Mouse (Mus musculus): Measurements from ENCODE around the gene Lins1. TPM values are rescaled to one million over a fixed set of nuclear protein-coding genes. Genes with fewer than 3 reads are reported as not detected.

Lins1 gene
- polyA plus RNA-seq, 1 experiment from 2014 or later = 13.6 TPM

DNA sequence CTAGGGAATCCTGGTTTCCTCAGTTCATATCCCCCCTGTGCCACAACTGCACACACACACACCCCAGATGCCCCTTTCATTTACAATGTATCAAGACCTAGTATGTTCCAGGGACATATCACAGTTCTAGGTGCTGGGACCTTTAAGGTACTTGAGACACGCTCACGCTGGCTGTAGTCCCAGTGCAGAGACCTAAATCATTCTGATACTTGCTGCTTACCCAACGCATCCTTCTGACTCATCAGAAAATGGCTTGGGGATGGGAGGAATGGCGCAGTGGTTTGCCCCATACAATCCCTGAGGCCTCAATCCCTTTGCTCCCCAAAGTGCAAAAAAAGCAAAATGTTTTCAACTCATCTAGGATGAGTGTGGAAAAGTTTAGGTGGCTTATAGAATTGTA lies 44.8 kb downstream of the Lins1 start:
- TF ChIP-seq CTCF (IDR thresholded peaks at IDR 0.05; ENCODE audit: low read depth) = no peak
- ATAC-seq (replicated peaks; ENCODE audit: low FRiP score, low read depth) = no peak
- DNase-seq (ENCODE audit: low spot score) = no peak
- Histone ChIP-seq H3K4me2 (ENCODE audit: low read length) (no peak overlapping the region), H3K27ac (no peak overlapping the region), H3K27me3 (ENCODE audit: insufficient read depth, low read length) (no peaks in the 10 kb centered on the region), H3K36me3 (ENCODE audit: insufficient read depth, low read length) (no peaks in the 10 kb centered on the region), H3K4me3 (replicated peaks; ENCODE audit: low read depth, low read length) (no peak overlapping the region), H3K9ac (ENCODE audit: low read depth, low read length) (no peak overlapping the region), H3K9me3 (replicated peaks; ENCODE audit: low read length) (no peaks in the 10 kb centered on the region), H3K4me1 (replicated peaks; ENCODE audit: insufficient read depth, low read length) (no peaks in the 10 kb centered on the region)
- 88% methylated on average over 4 of the region's 4 CpGs for WGBS

GRCm38 (mm10) chr7:66734993-66735392 lies 45.3 kb downstream of the Lins1 start:
- Histone ChIP-seq H3K9me3 (replicated peaks; ENCODE audit: low read length) (no peaks in the 10 kb centered on the region), H3K4me3 (replicated peaks; ENCODE audit: low read depth, low read length) (no peak overlapping the region), H3K4me1 (replicated peaks; ENCODE audit: insufficient read depth, low read length) (no peaks in the 10 kb centered on the region), H3K4me2 (ENCODE audit: low read length) (no peak overlapping the region), H3K36me3 (ENCODE audit: insufficient read depth, low read length) (no peaks in the 10 kb centered on the region), H3K9ac (ENCODE audit: low read depth, low read length) (no peak overlapping the region), H3K27me3 (ENCODE audit: insufficient read depth, low read length) (no peaks in the 10 kb centered on the region), H3K27ac (no peak overlapping the region)
- ATAC-seq (replicated peaks; ENCODE audit: low FRiP score, low read depth) = no peak
- 82% methylated on average over 6 of the region's 6 CpGs for WGBS
- TF ChIP-seq CTCF (IDR thresholded peaks at IDR 0.05; ENCODE audit: low read depth) = no peak
- no peak for DNase-seq (ENCODE audit: low spot score)

DNA sequence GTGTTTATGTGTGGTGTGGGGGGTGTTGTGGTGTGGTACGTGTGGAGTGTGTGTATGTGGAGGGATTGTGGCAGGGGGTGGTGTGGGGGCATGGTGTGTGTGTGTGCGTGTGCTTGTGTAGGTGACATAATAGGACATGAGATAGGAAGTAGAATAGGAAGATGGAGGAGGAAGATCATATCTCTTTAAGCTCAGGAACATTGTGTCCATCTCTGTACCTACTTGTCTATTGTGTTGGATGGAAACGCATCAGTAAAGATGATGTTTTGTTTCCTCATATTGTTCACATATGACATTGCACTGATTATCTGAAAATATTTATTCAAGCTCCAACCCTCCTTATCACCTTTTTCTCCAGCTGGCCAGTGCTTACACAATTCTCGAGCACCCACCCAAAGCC lies 47.7 kb downstream of the Lins1 start:
- Histone ChIP-seq H3K4me1 (replicated peaks; ENCODE audit: insufficient read depth, low read length) (no peaks in the 10 kb centered on the region), H3K36me3 (ENCODE audit: insufficient read depth, low read length) (no peaks in the 10 kb centered on the region), H3K4me3 (replicated peaks; ENCODE audit: low read depth, low read length) (no peak overlapping the region), H3K9ac (ENCODE audit: low read depth, low read length) (no peak overlapping the region), H3K27me3 (ENCODE audit: insufficient read depth, low read length) (no peaks in the 10 kb centered on the region), H3K27ac (no peak overlapping the region), H3K9me3 (replicated peaks; ENCODE audit: low read length) (no peaks in the 10 kb centered on the region), H3K4me2 (ENCODE audit: low read length) (no peak overlapping the region)
- no peak for DNase-seq (ENCODE audit: low spot score)
- no peak for TF ChIP-seq CTCF (IDR thresholded peaks at IDR 0.05; ENCODE audit: low read depth)
- ATAC-seq (replicated peaks; ENCODE audit: low FRiP score, low read depth) = no peak
- WGBS = 86% methylated on average over 4 of the region's 4 CpGs

DNA sequence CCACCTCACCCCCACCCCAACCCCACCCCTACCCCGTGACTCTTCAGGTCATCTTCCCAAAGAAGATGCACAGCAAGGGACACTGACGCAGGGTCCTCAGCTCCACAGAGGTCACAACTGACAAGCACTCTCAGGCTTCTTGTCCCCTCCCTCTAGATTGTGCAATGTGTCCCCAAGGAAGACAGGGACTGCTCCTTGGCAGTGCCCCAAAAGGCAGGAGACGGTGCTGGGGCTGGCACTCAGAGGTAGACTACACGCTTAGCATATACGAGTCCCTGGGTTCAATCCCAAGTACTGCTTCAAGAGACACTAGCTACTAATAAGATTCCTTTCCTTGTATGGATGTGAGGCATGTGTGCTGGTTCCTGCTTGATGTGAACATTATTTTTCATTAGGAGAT lies 51.3 kb downstream of the Lins1 start:
- Histone ChIP-seq H3K36me3 (ENCODE audit: insufficient read depth, low read length) (no peaks in the 10 kb centered on the region), H3K9me3 (replicated peaks; ENCODE audit: low read length) (no peaks in the 10 kb centered on the region), H3K4me1 (replicated peaks; ENCODE audit: insufficient read depth, low read length) (no peaks in the 10 kb centered on the region), H3K27ac (no peak overlapping the region), H3K27me3 (ENCODE audit: insufficient read depth, low read length) (no peaks in the 10 kb centered on the region), H3K9ac (ENCODE audit: low read depth, low read length) (no peak overlapping the region), H3K4me3 (replicated peaks; ENCODE audit: low read depth, low read length) (no peak overlapping the region), H3K4me2 (ENCODE audit: low read length) (no peak overlapping the region)
- no peak for TF ChIP-seq CTCF (IDR thresholded peaks at IDR 0.05; ENCODE audit: low read depth)
- no peak for ATAC-seq (replicated peaks; ENCODE audit: low FRiP score, low read depth)
- no peak for DNase-seq (ENCODE audit: low spot score)
- WGBS = 84% methylated on average over 5 of the region's 5 CpGs

DNA sequence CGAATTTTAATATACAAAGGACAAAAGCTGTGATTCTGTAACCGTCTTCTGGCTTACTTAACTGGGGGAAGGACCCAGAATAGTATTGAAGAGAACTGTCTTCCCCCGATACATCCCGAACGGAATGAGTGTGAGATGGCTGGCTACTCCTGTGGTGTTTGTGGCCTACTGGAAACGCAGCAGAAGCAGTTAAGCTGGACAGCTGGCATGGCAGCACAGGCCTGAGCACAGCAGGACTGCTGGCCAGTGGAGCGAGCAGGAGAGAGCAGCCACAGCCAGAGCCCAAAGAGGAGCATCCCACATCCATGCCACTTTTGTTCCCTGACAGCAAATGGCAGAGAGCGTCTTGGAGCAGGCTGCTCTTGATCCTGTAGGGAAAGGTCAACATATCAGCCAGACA lies 51.7 kb downstream of the Lins1 start:
- H3K4me2 ChIP-seq (ENCODE audit: low read length) = no peak overlapping the region
- no peaks in the 10 kb centered on the region for H3K4me1 ChIP-seq (replicated peaks; ENCODE audit: insufficient read depth, low read length)
- no peak overlapping the region for H3K4me3 ChIP-seq (replicated peaks; ENCODE audit: low read depth, low read length)
- WGBS = 77% methylated on average over 8 of the region's 8 CpGs
- H3K9ac ChIP-seq (ENCODE audit: low read depth, low read length) = no peak overlapping the region
- H3K27me3 ChIP-seq (ENCODE audit: insufficient read depth, low read length) = no peaks in the 10 kb centered on the region
- no peak for DNase-seq (ENCODE audit: low spot score)
- TF ChIP-seq CTCF (IDR thresholded peaks at IDR 0.05; ENCODE audit: low read depth) = no peak
- ATAC-seq (replicated peaks; ENCODE audit: low FRiP score, low read depth) = no peak
- no peaks in the 10 kb centered on the region for H3K9me3 ChIP-seq (replicated peaks; ENCODE audit: low read length)
- H3K36me3 ChIP-seq (ENCODE audit: insufficient read depth, low read length) = no peaks in the 10 kb centered on the region
- H3K27ac ChIP-seq = no peak overlapping the region

DNA sequence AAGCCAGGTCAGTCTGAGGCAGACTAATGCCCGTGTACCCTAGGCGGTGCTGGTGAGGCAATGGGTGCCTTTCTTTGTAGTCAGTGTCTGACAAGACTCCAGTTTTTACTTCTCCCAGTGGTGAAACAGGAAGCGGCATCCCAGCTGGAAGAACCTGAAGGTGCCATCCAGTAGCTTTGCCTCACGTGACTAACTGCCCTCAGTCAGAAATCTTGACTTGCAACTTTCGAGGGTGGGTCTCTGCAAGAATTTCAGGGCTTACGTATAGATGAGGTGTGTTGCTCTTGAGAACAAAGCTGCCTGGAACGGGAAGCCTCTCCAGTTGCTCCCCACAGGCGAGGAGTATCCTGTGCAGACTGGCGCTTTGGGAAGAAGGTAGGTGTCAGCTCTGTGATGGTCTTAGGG lies 53.7 kb downstream of the Lins1 start, which contains the start of gene Cers3:
TSS of gene Cers3 (plus strand) at position 128 of the 405 bp plus-strand sequence.
- Histone ChIP-seq H3K4me2 (ENCODE audit: low read length) (no peak within 1 kb of the TSS), H3K4me3 (replicated peaks; ENCODE audit: low read depth, low read length) (no peak within 1 kb of the TSS), H3K9me3 (replicated peaks; ENCODE audit: low read length) (no peaks in the 10 kb centered on the region), H3K9ac (ENCODE audit: low read depth, low read length) (no peak within 1 kb of the TSS), H3K4me1 (replicated peaks; ENCODE audit: insufficient read depth, low read length) (no peaks in the 10 kb centered on the region), H3K36me3 (ENCODE audit: insufficient read depth, low read length) (no peaks in the 10 kb centered on the region), H3K27ac (no peak within 1 kb of the TSS), H3K27me3 (ENCODE audit: insufficient read depth, low read length) (no peaks in the 10 kb centered on the region)
- no peak for TF ChIP-seq CTCF (IDR thresholded peaks at IDR 0.05; ENCODE audit: low read depth)
- DNase-seq (ENCODE audit: low spot score) (no peak), ATAC-seq (replicated peaks; ENCODE audit: low FRiP score, low read depth) (no peak)
- 67% methylated on average over 9 of the region's 9 CpGs for WGBS

DNA sequence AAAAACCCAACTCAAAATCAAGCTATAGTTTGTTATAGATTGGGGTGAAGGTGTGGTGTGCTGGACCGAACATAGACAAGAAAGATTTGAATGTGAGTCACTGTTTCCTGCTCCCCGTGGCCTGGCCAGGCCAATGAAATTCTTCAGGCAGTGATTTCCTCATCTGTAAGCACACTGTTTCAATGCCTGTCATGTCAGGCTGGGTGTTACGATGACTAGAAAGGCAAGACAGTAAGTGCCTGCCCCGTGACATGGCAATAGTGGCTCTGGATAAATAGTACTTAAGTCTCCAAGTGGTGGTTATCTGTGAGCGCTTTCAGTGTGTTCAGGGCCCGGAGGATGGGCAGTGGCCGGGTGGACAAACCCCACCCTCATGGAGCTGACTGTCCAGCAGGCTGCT lies 57.3 kb downstream of the Lins1 start:
- no peak for TF ChIP-seq CTCF (IDR thresholded peaks at IDR 0.05; ENCODE audit: low read depth)
- Histone ChIP-seq H3K27ac (no peak overlapping the region), H3K4me3 (replicated peaks; ENCODE audit: low read depth, low read length) (no peak overlapping the region), H3K27me3 (ENCODE audit: insufficient read depth, low read length) (no peaks in the 10 kb centered on the region), H3K4me1 (replicated peaks; ENCODE audit: insufficient read depth, low read length) (no peaks in the 10 kb centered on the region), H3K9me3 (replicated peaks; ENCODE audit: low read length) (no peaks in the 10 kb centered on the region), H3K4me2 (ENCODE audit: low read length) (no peak overlapping the region), H3K36me3 (ENCODE audit: insufficient read depth, low read length) (no peaks in the 10 kb centered on the region), H3K9ac (ENCODE audit: low read depth, low read length) (no peak overlapping the region)
- 78% methylated on average over 7 of the region's 7 CpGs for WGBS
- ATAC-seq (replicated peaks; ENCODE audit: low FRiP score, low read depth) (no peak), DNase-seq (ENCODE audit: low spot score) (no peak)

All from kidney, postnatal 0 days (tissue).